Mouse (Mus musculus) cerebellum, postnatal 14 days (tissue): ENCODE measurements around the gene Galnt15.

Source experiments
- DNase-seq, 2 experiments: peaks; one replicate each; pipeline ENCODE4 v3.0.0; 2021; ENCODE audit warnings: mixed read lengths in 2 of 2

Gene Galnt15

DNA sequence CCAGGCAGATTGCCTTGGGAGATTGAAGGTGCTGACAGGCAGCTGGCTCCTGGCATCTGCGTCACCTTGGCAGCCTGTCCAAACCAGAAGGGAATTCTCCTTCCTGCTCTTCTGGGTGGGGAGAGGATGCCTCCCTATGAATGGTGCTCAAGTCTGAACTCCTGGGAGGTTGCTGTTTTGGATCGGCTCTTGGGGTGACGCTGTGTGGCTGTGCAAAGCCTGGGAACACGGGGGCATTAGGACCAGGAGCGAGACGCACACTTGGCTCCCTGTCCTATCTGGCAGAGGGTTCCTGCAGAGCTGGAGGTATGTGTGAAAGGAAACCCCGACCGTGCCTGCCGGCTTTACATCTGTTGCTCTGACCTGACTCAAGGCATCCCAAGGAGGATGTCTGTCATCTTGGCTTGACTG, at the start of gene Galnt15:
TSS of gene Galnt15 (plus strand) at position 309 of the 411 bp plus-strand sequence.
- DNase-seq, result peak; percentile 92 to 94

GRCm38 (mm10) chr14:31994021-31994420, 34.8 kb upstream of the Galnt15 start:
- no peak for DNase-seq

DNA sequence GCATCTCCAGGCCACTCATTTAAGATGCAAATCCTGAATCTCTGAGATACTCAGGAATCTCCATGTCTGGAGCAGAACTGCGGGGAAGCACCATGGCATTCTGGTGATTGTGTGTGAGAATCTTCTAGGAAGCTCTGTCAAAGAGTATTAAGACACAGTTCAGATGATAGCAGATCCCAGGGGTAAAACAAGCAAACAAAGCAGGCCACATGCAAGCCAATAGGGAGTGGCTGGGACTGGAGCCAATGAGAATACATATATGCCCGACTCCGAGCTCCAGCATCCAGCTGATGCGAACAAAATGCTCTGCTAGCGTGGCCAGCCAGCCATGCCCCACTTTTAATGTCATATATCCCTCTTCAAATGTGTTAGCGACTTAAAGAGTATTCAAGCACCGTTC, 27.8 kb upstream of the Galnt15 start:
- no peak for DNase-seq

DNA sequence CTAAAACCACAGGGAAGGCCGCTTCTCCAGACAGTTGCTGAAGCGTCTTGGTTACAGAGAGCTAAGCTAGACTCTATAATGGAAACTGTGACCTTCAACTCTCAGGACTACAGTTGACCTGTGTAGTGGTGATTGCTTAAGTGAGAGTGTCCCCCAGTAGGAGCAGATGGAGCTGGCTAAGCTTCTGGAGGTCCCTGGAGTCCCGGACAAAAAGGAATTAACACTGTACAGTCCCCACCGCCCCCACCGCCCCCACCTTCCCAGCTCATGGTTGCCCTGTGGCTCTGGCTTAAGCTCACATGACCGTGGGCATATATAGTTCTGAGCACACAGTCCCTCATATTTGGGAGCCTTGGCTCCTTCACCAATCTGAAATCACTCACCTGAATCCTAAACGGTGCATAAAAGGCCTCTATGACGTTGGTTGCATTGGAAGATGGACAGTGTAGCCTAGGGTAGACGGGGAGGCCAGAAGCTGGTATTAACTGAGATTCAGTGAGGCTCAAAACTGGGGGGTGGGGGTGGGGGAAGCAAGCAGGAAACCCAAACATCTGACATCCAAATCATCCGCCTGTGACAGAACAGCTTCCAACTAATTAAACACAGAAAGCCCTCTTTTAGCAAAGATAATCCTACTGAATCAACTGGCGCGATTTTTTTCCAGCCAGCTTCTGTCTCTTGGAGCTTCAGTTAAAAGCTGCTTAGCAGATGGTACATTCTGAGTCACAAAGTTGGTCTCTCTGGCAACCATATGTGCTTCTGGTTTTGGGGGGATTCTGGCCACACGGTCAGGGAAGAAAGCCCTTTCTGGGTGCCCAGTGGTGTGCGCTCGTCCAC, 26.1 kb upstream of the Galnt15 start:
- DNase-seq, result no peak

GRCm38 (mm10) chr14:32003904-32004596, 24.7 kb upstream of the Galnt15 start:
- DNase-seq, result no peak

DNA sequence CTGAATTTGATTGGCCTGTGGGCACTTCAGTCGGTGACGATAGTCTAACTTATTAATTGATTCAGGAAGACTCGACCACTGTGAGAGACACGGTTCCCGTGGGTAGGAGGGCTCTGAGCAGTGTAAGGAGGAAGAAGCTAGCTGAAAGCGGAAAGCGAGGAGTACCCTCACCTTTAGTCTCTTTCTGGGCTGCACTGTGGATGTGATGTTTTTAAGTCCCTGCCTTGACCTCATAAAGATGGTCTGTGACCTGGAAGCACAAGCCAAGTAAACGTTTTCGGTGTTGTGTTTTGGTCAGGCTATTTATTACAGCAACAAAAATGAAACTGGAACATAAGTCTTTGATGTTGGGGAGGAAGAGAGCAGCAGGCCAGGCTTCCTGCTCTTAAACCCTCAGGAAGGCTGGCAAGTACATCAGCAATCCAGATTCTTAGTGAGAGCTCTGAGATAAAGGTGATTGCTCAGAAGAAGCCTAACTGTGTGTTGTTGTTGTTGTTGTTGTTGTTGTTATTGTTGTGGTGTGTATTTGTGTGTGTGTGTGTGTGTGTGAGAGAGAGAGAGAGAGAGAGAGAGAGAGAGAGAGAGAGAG, 23.0 kb upstream of the Galnt15 start:
- DNase-seq, result no peak

GRCm38 (mm10) chr14:32007654-32008335, 21.0 kb upstream of the Galnt15 start:
- DNase-seq, result no peak

GRCm38 (mm10) chr14:32009715-32010114, 19.1 kb upstream of the Galnt15 start:
- DNase-seq, result no peak

DNA sequence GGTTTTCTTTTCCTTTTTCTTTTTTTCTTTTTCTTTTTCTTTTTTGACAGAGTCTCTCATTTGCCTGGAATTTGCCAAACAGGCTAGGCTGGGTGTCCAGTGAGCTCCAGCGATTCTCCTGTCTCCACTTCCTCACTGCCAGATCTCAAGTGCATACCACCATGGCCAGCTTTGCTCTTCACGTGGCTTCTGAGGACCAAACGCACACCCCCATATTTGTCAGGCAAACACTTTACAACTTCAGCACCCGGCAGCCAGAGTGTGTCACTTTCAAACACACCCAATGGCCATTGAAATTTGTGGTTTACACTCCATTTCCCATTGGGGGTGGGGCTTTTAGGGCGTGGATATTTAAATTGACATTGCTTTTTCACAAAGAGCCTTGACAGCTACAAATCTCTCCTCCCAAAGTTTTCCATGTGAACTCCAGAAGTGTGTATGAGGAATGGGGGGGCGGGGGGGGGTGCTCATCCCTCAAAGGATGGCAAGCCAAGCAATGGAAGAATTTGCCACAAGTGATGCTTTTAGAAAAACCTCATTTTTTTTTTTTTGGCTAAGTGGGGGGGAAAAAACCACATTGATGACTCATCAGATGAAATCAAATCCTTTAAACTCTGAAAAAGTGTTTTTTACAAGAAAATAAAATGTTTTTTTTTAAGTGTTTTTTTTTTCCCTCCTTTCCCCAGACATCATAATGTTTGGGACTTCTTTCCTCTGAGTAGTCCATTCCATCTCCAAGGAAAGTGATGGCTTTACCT, 17.1 kb upstream of the Galnt15 start:
- no peak for DNase-seq

- no peak for DNase-seq
These were observed 13.5 kb upstream of the Galnt15 start for GRCm38 (mm10) chr14:32015131-32015770.

DNA sequence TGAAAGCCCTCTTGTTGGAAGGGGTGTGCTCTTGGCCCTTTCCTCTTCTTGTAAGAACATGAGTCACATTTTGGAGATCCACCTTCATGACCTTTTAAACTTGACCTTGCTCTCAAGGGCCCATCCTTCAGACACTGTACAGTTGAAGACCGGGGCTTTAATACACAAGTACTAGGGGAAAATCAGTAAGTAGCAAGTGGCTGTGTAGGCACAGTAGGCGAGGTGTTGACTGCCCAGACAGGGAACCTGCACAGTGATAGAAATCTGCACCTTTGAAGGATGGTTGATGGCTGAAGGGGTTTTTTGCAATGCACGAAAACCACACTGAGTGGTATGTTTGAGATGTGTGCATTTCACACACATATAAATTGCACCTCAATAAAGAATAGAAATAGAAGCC, 12.3 kb upstream of the Galnt15 start:
- DNase-seq, result no peak

DNA sequence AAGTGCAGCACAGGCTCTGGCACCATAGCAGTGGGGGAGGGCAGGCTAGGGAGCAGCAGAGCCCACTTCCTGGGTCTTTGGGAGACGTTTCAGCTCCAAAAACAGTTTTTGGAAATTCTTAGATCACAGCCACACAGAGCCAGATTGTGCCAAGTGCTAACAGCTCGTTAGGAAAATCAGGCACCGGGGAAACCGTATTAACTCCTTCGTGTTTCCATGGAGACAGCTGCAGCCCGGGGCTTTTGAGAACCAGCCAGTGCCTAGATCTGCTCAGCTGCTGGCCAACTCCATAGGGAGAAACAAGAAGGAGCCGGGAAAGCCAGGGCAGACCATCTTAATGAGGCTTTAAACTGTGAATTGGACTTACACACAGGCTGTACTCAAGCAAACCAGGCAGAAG, 11.9 kb upstream of the Galnt15 start:
- peak; percentile 53 to 56 for DNase-seq

DNA sequence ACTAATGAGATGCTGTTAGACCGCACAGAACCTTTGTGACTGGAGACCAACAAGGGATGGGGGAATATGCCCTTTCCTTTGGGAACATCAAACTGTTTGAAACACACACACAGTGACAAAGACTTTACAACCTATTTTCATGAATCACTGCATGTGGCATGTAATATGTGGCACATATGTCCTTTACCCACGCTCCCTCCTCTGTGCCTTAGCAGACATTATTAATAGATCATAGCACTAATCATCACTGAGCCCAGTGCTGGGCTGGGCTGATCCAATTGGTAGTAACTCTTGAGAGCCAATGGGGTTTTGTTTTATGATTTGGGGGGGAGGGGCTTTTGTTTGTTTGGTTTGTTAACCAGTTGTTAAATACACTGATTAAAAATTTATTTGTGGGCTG, 11.3 kb upstream of the Galnt15 start:
- no peak for DNase-seq

- DNase-seq, result no peak
These were observed 9.7 kb upstream of the Galnt15 start for GRCm38 (mm10) chr14:32019091-32019490.

GRCm38 (mm10) chr14:32021967-32022366, 6.8 kb upstream of the Galnt15 start:
- DNase-seq, result no peak

DNA sequence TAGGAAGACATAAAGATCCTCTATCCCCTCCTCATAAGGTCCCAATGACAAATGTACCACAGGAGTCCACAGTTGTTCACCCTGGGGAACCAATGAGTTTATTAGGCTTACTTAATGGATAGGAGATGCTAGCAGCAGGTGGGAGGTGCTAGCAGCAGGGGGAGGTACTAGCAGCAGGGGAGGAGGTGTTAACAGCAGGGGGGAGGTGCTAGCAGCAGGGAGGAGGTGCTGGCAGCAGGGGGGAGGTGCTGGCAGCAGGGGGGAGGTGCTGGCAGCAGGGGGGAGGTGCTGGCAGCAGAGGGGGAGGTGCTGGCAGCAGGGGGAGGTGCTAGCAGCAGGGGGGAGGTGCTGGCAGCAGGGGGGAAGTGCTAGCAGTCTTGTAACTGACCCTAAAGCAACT, 6.3 kb upstream of the Galnt15 start:
- no peak for DNase-seq

DNA sequence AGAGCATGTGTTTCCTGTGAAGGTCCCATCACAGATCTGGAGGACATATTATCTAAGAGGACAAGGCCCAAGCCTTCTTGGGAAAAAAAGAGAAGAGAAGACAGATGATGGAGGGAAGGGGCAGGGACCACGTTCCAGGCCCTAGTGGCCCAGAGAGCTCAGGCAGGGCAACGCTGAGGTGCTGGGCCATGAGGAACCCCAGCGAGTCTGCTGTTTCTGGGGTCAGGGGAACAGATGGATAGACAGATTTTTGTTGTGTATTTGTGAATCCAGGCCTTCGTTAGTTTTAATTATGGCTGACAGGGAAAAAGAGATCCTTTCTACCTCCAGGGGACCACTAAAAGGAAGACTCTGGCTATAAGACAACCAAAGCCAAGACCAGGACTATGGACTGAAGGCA, 4.9 kb upstream of the Galnt15 start:
- DNase-seq, result no peak

DNA sequence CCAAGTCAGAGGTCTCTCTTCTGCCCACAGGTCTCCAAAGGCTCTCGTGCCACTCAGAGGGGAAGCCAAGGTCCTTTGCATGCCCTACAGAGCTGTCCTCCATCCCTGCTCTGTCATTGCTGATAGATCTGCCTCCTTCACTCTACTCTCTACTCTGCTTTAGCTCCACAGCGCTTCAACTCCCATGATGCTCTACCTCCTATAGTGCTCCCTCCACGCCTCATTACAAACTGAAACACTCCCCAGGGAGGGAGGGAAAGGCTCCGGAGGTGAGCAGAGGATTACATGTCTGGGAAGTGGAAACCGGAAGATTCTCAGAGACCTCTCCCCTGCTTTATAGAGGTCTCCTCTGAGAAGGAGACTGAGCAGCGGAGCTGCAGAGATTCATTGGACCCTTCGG, 1.6 kb upstream of the Galnt15 start:
- DNase-seq, result no peak

- DNase-seq, result peak; percentile 61
These were observed 713 bp downstream of the Galnt15 start for GRCm38 (mm10) chr14:32029411-32029992.

DNA sequence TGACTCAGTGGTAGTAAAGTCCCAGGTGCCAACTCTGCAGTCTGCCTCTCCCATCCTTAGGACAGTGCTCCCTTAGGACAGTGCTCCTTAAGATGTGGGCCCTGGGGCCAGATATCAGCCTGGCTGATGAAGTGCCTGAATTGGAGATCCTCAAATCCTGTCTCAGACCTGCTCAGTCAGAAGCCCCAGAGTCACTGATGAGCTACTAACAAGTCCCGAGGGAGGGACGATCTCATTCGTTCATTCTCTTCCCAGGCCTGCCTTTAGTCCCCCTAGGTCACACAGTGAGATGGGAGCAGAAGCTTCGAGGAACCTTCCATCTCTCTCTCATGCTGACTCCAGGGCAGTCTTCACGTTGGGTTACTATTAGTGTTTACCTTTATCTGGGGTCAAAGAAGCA, 1.3 kb downstream of the Galnt15 start:
- DNase-seq, result no peak

DNA sequence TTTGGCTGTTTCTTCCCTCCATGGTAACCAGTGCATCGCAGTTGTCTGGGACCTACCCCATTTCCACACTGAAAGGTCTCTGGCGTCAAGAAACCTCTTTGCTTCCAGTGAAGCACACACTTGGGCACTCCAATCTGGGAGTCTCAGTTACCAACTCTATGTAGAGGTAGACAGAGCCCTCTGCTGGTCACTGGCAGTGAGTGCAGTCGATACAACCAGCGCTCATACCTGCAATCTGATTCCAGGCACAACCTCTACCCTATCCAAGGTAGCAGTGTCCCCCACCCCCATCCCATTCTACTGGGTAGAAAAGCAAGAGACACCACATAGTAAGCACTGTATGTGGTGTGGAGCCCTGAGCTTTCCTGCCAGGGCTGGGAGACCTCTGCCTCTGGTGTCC, 3.7 kb downstream of the Galnt15 start:
- DNase-seq, result peak; percentile 88 to 89

DNA sequence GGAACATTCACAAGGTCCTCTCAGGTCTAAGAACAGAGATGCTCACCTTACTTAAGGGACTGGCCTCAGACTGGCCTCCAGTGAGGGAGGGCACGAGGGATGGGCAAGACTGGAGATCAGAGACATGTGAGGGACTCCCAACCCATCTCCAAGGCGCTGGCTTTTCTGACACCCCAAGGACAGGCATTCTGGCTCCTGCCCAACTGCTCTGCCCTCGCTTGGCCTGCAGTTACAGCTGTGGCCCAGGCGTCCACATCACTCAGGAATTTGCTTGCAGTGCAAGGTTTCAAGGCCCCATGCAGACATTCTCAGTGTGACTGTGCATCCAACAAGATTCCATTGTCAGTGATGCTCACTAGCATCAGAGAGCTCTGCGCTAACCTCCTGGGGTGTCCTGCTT, 7.7 kb downstream of the Galnt15 start:
- DNase-seq, result no peak
